Mouse (Mus musculus): ENCODE results near the gene Rin2.

GRCm38 (mm10) chr2:145668135-145668534 lies 6.9 kb upstream of the Rin2 start:
- TF ChIP-seq EP300 (IDR thresholded peaks at IDR 0.05) (no peak), CTCF (IDR thresholded peaks at IDR 0.05) (no peak)

Data from lung, postnatal 0 days (tissue).